Mouse (Mus musculus): Measurements from ENCODE around the gene Rbm3. TPM values are rescaled to one million over a fixed set of nuclear protein-coding genes. Genes with fewer than 3 reads are reported as not detected.
A peak's percentile ranks its signal among the peaks of the same experiment; 100 is the strongest.
"Not testable (repeated sequence)": the region's sequence is repeated elsewhere in the genome, so short reads cannot be mapped to it uniquely, and the experiment has no call there.

Gene Rbm3
- total RNA-seq, 1 experiment from 2014 or later = 1,580 TPM

- ATAC-seq (replicated peaks in 1 of 2; ENCODE audit: insufficient read depth in 1 of 2, low FRiP score in 2 of 2, low TSS enrichment in 1 of 2, low read depth in 1 of 2, poor library complexity in 2 of 2, severe bottlenecking in 2 of 2) = no peak
Observed at GRCm38 (mm10) chrX:8139480-8139879, 6.2 kb downstream of the Rbm3 start.

DNA sequence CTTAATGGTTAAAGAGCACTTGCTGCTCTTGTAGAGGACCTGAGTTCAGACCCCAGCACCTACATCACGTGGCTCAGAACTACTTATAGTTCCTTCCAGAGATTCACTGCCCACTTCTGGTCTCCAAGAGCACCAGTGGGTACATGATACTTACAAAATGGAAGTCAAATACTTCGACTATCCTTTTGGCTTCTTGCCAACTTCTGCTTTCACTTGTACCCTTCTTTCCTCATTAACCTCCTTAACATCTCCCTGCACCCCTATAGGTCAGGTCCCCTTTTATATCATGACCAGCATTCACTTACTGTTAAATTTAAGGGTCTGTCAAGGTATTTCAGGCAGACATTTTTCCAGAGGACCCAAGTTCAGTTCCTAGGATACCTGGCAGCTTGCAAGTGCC is 9.8 kb downstream of the Rbm3 start:
- no peak for ATAC-seq (replicated peaks in 1 of 2; ENCODE audit: insufficient read depth in 1 of 2, low FRiP score in 2 of 2, low TSS enrichment in 1 of 2, low read depth in 1 of 2, poor library complexity in 2 of 2, severe bottlenecking in 2 of 2)

GRCm38 (mm10) chrX:8132017-8132976 is 13.4 kb downstream of the Rbm3 start, which contains the start of gene Wdr13:
Gene Wdr13 (minus strand): TSS chrX:8132892.
- peak; percentile 88 to 91 for ATAC-seq (replicated peaks in 1 of 2; ENCODE audit: insufficient read depth in 1 of 2, low FRiP score in 2 of 2, low TSS enrichment in 1 of 2, low read depth in 1 of 2, poor library complexity in 2 of 2, severe bottlenecking in 2 of 2)

DNA sequence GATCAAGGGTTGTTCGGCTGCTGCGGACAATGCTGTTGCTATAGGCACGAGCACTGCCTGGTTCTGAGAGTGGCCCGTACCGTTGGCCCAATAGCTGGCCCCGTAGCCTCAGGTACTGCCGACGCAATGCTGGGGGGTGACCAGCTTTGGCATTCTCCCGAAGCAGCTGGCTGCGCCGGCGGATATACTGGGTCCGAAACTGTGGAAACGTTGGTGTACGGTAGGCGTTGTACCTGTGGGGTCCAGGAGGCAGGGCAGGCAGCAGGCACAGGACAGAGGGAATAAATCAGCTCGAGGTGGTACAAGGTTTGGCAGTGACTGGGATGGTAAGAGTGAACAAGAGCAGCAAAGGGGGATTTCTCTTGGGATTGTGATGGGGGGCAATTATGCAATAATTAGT is 14.3 kb downstream of the Rbm3 start:
- ATAC-seq (replicated peaks in 1 of 2; ENCODE audit: insufficient read depth in 1 of 2, low FRiP score in 2 of 2, low TSS enrichment in 1 of 2, low read depth in 1 of 2, poor library complexity in 2 of 2, severe bottlenecking in 2 of 2) = no peak

- peak in 1 of 2 experiments; percentile 39; a peak in 1 of 4 replicates for ATAC-seq (replicated peaks in 1 of 2; ENCODE audit: insufficient read depth in 1 of 2, low FRiP score in 2 of 2, low TSS enrichment in 1 of 2, low read depth in 1 of 2, poor library complexity in 2 of 2, severe bottlenecking in 2 of 2)
Observed at GRCm38 (mm10) chrX:8125235-8125634, 20.4 kb downstream of the Rbm3 start.

GRCm38 (mm10) chrX:8123821-8124470 is 21.7 kb downstream of the Rbm3 start:
- ATAC-seq (replicated peaks in 1 of 2; ENCODE audit: insufficient read depth in 1 of 2, low FRiP score in 2 of 2, low TSS enrichment in 1 of 2, low read depth in 1 of 2, poor library complexity in 2 of 2, severe bottlenecking in 2 of 2) = no peak

DNA sequence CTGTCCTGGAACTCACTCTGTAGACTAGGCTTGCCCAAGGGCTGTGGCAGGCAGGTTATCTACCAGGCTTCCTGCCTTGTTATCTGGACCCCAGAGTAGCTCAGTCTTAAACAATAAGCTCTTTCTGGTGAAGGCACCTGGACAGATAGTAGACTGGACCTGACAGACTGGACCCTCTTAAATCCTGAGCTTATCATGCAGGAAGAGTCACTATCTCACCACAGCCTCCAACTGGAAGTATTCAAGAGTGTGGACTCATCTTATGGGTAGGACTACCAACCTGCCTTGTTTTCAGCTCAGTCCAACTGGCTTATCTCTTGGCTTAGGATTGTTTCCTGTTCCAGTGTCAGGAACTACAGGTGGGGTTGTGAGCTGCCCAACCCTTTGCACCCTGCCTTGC is 28.4 kb downstream of the Rbm3 start:
- ATAC-seq (replicated peaks in 1 of 2; ENCODE audit: insufficient read depth in 1 of 2, low FRiP score in 2 of 2, low TSS enrichment in 1 of 2, low read depth in 1 of 2, poor library complexity in 2 of 2, severe bottlenecking in 2 of 2) = no peak

GRCm38 (mm10) chrX:8115275-8115674 is 30.4 kb downstream of the Rbm3 start:
- ATAC-seq (replicated peaks in 1 of 2; ENCODE audit: insufficient read depth in 1 of 2, low FRiP score in 2 of 2, low TSS enrichment in 1 of 2, low read depth in 1 of 2, poor library complexity in 2 of 2, severe bottlenecking in 2 of 2) = no peak

DNA sequence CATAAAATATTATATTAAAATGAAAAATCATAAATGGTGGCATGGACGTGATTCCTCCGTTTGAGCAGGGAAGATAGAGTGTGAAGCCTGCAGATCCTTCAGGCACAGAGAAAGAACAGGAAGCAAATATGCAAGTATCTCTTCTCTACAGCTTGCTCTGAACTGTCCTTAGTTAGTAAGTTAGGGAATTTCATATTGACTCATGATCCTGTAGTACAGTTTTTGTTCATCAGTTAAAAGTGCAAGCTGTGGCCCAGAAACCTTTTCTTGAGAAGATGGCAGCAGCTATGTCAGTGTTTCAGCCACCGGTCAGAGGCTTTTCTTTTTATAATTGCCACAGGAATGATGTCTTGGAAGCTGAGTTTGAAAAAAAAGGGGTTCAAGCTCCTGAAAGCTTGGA is 40.7 kb downstream of the Rbm3 start:
- ATAC-seq (replicated peaks in 1 of 2; ENCODE audit: insufficient read depth in 1 of 2, low FRiP score in 2 of 2, low TSS enrichment in 1 of 2, low read depth in 1 of 2, poor library complexity in 2 of 2, severe bottlenecking in 2 of 2) = no peak

DNA sequence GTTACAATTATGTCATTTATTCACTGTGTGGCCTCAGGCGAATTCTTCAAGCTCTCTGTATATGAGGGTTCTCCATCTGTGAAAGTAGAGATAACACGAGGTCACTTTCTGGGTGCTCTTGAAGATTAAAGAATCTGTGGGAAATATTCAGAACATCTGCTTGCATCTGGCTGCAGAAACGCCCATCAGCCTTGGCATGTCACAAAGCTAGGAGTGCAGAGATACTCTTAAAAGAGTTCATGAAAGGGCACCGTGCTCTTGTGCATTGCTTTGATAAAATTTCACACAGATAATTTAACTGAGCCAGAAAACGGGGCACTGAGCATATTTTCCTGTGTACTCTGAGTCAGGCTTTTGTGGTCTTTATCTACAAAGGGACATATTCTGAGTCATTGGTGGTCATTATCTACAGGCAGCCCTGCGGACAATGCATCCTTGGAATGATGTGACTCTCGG is 43.4 kb downstream of the Rbm3 start:
- ATAC-seq (replicated peaks in 1 of 2; ENCODE audit: insufficient read depth in 1 of 2, low FRiP score in 2 of 2, low TSS enrichment in 1 of 2, low read depth in 1 of 2, poor library complexity in 2 of 2, severe bottlenecking in 2 of 2) = no peak; a peak in 1 of 4 replicates

DNA sequence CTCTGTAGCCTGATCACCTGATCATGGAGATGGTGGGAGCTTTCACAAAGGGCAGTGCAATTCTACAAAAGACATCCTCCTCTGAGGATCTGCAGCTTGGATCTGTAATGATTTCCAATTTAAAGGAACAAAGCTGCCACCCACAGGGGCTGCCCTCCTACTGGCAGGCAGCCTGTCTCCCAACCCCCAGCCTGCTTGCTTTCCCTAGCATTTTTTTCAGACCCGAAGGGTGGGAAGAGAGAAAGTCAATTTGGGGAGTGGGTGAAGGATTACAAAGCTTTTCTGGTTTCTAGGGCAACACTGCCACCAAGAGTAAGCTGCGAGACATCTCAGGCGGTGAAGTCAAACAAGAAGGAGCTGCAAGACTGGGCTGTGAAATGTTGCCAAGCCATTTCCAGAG is 44.7 kb downstream of the Rbm3 start:
- ATAC-seq (replicated peaks in 1 of 2; ENCODE audit: insufficient read depth in 1 of 2, low FRiP score in 2 of 2, low TSS enrichment in 1 of 2, low read depth in 1 of 2, poor library complexity in 2 of 2, severe bottlenecking in 2 of 2) = no peak

DNA sequence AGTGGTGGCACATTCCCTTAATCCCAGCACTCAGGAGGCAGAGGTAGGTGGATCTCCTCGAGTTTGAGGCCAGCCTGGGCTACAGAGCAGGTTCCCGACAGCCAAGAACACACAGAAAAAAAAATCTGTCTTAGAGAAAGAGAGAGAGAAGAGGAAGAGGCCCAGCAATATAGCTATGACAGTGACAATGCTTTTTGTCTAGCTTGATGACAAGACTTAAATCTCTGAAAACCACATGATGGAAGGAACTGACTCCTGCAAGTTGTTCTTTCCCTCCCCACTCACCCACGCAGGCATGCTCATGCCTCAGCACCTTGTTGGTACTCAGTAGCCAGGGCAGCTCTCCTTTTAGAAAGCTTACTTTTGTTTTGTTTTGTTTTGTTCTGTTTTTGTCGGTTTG is 46.2 kb downstream of the Rbm3 start:
- no peak for ATAC-seq (replicated peaks in 1 of 2; ENCODE audit: insufficient read depth in 1 of 2, low FRiP score in 2 of 2, low TSS enrichment in 1 of 2, low read depth in 1 of 2, poor library complexity in 2 of 2, severe bottlenecking in 2 of 2)

GRCm38 (mm10) chrX:8096787-8097242 is 48.9 kb downstream of the Rbm3 start:
- ATAC-seq (replicated peaks in 1 of 2; ENCODE audit: insufficient read depth in 1 of 2, low FRiP score in 2 of 2, low TSS enrichment in 1 of 2, low read depth in 1 of 2, poor library complexity in 2 of 2, severe bottlenecking in 2 of 2) = peak; percentile 91 to 99

- ATAC-seq (replicated peaks in 1 of 2; ENCODE audit: insufficient read depth in 1 of 2, low FRiP score in 2 of 2, low TSS enrichment in 1 of 2, low read depth in 1 of 2, poor library complexity in 2 of 2, severe bottlenecking in 2 of 2) = peak; percentile 87 to 88
Observed at GRCm38 (mm10) chrX:8096068-8096786, 49.5 kb downstream of the Rbm3 start.

DNA sequence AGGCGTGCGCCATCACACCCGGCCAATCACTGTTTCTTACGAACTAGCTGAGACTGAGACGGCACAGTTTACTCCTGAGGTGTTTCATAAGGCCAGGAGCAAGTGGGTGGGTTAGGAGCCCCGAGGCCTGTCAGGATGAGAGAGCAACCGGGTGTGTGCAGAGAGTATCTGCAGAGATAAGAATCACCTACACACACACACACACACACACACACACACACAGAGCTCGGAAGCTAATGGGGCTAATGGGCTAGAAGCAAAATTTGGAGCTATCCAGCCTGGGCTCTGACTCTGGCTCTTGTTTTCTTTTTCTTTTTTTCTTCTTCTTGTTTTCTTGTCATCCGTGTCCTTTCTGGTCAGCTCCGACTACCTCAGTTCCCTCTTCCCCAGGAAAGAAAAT is 50.1 kb downstream of the Rbm3 start:
- ATAC-seq (replicated peaks in 1 of 2; ENCODE audit: insufficient read depth in 1 of 2, low FRiP score in 2 of 2, low TSS enrichment in 1 of 2, low read depth in 1 of 2, poor library complexity in 2 of 2, severe bottlenecking in 2 of 2) = no peak

- ATAC-seq (replicated peaks in 1 of 2; ENCODE audit: insufficient read depth in 1 of 2, low FRiP score in 2 of 2, low TSS enrichment in 1 of 2, low read depth in 1 of 2, poor library complexity in 2 of 2, severe bottlenecking in 2 of 2) = not testable (repeated sequence)
Observed at GRCm38 (mm10) chrX:8090954-8091347, 54.7 kb downstream of the Rbm3 start.

GRCm38 (mm10) chrX:8090346-8090953 is 55.2 kb downstream of the Rbm3 start, which contains the start of gene Was:
Gene Was (minus strand): TSS chrX:8090498.
- ATAC-seq (replicated peaks in 1 of 2; ENCODE audit: insufficient read depth in 1 of 2, low FRiP score in 2 of 2, low TSS enrichment in 1 of 2, low read depth in 1 of 2, poor library complexity in 2 of 2, severe bottlenecking in 2 of 2) = peak; percentile 96 to 97
